Mouse (Mus musculus) cerebellum, adult 2 months (tissue): ENCODE results near the gene Pnck.

Experiments used
- CTCF ChIP-seq: fragments of 200-500 bp; IDR thresholded peaks from 2 replicates; pipeline ENCODE4 v1.5.1; 2011; ENCODE audit warnings: low read depth, mild to moderate bottlenecking, control low read depth, low read length, moderate library complexity, borderline replicate concordance; ENCODE audit not compliant: insufficient read depth
- POLR2A ChIP-seq: fragments of 200-500 bp; IDR thresholded peaks from 2 replicates; pipeline ENCODE4 v1.6.1; 2011; ENCODE audit warnings: low read length, control low read depth, borderline replicate concordance; ENCODE audit not compliant: insufficient read depth

GRCm38 (mm10) chrX:73615876-73616275 is 44.0 kb downstream of the Pnck start:
- no peak for TF ChIP-seq CTCF
- TF ChIP-seq POLR2A, result no peak
